Mouse (Mus musculus): ENCODE data around the gene Otop3. TPM values are rescaled to one million over a fixed set of nuclear protein-coding genes. Genes with fewer than 3 reads are reported as not detected.

The Otop3 gene
- total RNA-seq, 2 experiments from 2014 or later: not detected

DNA sequence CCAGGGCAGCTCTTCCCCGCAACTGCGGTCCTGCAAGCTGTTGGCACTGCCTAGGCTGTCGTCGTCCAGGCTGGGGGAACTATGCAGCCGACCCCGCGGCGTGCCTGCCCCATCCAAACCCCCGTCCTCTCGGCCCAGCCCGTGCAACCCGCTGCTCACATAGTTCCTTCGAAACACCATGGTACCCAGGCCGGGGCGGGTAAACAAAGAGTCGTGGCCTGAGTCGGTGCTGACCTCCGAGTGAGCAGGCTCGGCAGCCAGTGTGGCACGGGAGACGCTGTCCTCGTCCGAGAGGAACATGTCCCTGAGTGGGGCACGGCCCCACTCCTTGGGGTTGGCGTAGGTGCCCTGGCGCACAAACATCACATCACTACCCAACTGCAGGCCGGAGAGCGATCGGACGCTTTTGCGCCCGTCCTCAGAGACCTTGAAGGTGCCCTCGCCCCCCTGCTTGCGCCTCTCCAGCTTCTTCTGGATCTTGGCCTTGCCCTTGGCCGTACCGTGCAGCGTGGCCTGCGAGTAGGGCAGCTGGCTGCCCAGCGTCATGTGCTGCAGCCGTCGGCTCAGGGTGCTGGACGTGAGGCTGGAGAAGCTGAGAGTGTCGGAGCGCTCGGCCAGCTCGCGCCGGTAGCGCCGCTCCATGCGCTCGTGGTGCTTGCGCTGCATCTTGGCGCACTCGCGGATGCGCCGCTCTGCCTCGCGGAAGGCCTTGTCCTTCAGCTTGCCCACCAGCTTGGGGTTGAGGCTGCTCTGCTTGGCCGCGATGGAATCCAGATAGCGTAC is 16.1 kb upstream of the Otop3 start:
- DNase-seq (ENCODE audit: low spot score in 2 of 2): peak in 1 of 2 experiments; percentile 26

DNA sequence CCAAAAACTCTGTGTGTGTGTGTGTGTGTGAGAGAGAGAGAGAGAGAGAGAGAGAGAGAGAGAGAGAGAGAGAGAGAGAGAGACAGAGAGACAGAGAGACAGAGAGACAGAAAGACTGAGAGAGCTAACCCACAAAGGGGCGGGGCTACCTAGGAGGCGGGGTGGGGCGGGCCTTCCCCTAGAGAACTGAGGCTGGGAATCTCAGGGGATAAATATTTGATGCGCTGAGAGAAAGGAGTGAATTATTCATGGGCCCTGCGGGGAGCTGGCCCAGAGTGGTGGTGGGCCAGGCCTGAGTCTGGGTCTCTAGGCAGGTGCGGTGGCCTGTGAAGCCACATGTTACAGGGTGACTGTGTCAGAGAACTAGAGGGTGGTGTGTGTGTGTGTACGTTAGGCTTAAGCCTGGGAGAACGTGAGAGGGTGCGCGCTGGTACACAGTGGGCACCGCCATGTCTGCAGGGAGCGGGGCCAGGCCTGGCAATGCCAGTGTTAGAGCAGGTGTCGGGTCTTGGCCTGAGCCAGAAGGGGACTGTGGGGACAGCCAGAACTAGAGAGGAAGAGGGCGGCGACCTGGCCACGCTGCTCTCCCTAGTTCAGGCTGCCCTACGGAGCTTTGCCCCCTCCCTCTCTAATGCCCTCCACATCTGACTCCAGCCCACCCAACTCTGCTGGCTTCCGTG is 14.7 kb upstream of the Otop3 start:
- no peak for DNase-seq (ENCODE audit: low spot score in 2 of 2)

DNA sequence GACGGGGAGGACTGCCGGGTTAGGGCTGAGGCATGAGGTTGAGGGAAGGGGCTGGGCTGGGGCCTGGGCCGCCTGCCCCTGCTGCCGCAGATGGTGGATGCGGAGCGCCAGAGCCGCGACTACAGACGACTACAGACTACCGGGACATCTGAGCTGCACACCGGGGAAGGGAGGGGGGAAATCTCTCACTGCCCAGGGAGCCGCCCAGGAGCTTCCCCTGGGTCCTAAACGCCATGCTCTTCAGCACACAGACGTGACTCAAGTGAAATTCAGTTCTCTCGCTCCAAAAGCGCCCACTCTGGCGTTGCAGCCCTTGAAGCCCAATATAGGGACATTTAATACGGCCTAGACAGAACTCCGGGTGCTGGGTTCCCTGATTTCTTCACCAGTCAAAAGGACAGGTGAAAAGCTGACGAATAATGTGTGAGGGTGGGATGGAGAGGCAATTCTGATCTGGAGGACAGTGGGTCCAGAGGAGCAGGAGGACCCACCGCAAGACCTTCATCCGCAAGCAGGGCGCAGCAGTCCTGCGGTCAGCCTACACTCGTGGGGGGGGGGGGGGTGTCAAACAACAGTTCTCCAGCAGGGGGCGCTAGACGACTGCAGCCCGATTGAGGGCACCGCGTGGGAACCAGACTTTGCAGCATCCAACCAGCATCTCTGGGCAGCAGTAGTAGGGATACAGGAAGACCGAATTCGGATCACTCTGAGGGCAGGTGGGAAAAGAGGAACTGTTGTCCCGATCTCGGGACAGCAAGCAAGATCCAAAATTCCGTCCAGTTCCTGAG is 12.4 kb upstream of the Otop3 start, which contains the start of gene Ush1g:
TSS of gene Ush1g (minus strand) at position 136 of the 788 bp plus-strand sequence.
- peak; percentile 59 to 73 for DNase-seq (ENCODE audit: low spot score in 2 of 2)

DNA sequence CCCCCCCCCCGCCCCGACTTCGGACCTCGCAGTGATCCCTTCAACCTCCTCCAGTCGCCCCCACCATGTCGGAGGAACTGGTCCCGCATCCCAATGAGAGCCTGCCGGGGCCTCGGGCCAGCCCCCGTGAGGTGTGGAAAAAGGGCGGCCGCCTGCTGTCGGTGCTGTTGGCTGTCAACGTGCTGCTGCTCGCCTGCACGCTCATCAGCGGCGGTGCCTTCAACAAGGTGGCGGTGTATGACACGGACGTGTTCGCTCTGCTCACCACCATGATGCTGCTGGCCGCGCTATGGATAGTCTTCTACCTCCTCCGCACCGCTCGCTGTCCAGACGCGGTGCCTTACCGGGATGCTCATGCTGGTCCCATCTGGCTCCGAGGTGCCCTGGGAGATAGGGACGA is 11.2 kb upstream of the Otop3 start:
- DNase-seq (ENCODE audit: low spot score in 2 of 2): no peak

DNA sequence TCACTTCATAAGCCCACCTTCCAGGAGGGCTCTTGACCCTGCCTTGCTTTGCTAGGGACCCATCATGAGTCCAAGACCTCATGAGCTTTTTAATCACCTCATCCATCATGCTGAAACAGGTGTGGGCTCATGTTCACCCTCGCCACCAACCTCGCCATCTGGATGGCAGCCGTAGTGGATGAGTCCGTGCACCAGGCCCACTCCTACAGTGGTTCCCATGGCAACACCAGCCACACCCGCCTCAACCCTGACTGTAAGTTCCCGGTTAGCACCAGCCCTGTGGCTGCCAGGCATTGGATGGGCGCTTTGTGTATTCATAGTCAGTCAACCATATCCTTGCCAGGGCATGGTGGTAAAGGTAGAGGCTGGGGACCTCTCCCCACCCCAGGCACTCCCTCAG is 7.8 kb upstream of the Otop3 start:
- no peak for DNase-seq (ENCODE audit: low spot score in 2 of 2)

DNA sequence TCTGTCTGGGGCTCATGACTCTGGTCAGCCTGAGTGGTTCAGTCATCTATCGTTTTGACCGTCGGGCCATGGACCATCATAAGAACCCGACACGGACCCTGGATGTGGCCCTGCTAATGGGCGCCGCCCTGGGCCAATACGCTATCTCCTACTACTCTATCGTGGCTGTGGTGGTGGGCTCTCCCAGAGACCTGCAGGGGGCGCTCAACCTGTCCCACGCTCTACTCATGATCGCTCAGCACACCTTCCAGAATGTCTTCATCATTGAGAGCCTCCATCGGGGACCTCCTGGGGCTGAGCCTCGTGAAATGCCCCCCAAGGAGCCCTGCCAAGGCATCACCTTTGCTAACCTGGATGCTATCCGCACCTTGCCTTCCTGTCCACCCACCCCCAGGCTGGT is 5.2 kb upstream of the Otop3 start:
- no peak for DNase-seq (ENCODE audit: low spot score in 2 of 2)

DNA sequence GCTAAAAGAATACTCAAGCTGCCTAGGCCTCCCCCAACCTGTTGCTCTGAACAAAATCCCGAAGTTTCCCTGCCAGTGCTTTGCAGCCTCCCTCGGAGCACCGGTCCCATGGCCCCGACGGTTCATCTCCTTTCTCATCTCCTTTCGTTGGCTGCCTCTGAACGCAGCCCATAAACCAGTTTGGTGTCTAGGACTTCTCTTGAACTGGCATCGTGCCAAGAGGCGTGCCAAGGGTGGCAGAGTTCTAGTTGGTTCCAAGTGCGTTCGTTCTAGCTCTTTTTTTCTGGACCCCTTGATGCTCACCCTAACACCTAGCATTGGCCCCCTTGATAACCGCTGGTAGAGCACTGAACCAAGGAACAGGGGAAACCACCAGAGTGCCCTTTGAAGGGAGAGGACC is 692 bp downstream of the Otop3 start:
- DNase-seq (ENCODE audit: low spot score in 2 of 2): no peak

DNA sequence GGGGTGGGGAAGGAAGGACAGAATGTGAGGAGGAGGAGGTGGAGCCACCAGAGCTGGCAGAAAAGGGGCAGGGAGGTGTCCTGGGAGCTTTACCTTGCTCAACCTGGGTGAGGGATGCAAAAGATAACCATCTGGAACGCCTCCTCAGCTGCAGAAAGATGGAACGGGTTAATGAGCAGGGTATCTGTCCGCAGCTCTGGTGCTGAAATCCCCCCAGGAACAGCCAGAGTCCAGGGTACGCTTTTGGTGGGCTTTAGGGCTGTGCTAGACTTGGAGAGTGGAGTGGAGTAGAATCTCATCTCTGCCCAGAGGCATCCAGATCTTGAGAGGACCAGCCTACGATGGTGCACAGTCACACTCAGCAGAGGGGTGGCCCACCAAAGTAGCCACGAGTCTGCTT is 1.6 kb downstream of the Otop3 start:
- DNase-seq (ENCODE audit: low spot score in 2 of 2): no peak

DNA sequence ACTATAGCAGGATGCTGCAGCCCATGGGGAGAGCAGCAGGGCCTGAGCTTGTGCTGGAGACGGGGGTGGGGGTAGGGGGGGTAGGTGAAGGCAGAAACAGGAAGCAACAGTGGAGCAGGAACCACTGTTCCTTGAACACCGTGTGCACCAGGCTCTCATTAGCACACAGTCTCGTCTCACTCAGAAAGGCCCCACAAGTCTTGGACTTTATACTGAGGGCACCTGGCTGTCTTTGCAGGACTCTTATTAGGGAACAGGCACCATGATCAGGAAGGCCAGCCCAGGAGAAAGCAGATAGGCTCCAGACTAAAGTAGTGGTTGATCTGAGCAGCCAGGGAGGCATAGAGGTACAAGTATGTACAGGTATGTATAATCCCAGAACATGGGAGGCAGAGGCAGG is 2.8 kb downstream of the Otop3 start:
- no peak for DNase-seq (ENCODE audit: low spot score in 2 of 2)

DNA sequence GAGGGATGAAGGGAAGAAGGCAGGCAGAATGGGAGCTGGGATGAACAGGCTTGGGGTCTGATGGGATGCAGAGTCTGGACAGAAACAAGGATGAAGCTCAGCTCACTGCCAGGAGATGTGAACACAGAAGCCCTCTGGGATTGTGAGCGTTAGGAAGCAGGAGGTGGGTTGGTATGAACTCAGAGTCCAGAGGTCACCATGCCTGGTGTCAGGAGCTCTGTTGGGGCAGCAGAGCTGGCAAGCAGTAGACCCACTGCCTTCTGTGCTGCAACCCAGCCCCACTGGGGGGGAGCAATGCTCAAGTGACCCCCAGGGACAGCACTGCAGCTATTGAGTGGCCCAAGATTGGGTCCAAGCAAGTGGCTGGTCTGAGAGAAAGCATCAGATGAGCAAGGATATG is 3.3 kb downstream of the Otop3 start:
- no peak for DNase-seq (ENCODE audit: low spot score in 2 of 2)

DNA sequence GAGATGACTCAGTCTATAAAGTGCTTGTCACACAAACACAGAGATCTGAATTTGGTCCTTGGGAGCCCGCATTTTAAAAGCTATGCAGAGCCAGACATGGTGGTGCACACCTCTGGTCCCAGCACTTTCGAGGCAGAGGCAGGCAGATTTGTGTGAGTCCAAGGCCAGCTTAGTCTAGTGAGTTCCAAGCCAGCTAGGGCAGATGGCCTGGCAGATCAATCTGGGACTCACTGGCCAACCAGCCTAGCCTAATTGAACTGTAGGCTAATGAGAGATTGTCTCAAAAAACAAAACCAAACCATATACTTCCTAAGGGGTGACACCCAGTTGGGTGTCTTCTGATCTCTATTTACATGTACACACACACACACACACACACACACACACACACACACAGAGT is 6.7 kb downstream of the Otop3 start:
- DNase-seq (ENCODE audit: low spot score in 2 of 2): no peak

DNA sequence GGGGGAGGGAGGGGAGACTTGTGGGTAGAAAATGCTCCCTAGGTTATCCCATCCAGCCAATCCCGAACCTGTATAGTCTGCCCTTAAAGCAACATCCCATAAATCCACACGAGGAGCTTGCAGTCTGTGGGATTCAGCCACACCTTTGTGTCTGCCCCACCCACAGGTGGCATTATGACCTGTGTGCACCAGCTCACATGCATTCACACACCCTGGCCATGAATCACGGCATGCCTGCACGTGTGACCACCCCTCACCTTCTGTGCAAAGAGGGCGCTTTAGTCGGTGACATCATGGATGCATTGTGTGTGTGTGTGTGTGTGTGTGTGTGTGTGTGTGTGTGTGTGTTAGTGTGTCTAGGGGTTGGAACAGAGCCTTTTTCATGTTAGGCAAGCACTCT is 7.3 kb downstream of the Otop3 start:
- no peak for DNase-seq (ENCODE audit: low spot score in 2 of 2)

DNA sequence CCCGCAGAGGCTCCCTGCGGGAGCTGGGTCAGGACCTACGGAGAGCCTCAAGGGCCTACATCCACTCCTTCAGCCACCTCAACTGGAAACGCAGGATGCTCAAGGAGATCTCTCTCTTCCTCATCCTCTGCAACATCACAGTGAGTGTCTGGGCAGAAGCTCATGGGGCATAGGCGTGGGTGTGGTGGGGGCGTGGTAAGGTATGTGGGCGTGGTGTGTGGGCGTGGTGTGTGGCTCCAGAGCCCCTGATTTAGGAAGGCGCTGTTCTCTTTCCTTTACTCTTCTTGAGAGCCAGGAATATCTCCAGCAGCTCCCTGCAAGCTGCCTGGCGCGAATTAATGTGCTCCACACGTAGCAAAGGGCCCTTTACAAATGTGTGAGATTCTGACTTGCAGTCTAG is 10.4 kb downstream of the Otop3 start:
- DNase-seq (ENCODE audit: low spot score in 2 of 2): no peak

DNA sequence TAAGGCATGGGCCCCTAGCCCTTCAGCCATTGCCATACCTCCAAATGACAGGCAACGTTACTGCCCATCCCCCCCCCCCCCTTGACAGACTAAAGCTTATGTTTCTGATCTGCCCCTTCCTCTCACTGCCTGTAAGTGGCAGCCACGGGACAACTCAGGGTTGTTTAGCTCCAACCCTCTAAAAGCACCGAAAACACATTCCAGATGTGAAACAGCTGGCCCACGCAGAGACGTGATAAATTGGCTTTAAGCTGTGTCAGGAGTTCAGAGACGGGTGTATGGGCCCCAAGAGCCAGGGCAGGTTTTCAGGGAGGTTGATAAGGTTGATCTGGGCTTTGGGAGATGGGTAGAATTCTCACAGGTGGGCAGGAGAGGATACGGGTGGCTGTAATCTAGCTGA is 11.0 kb downstream of the Otop3 start:
- no peak for DNase-seq (ENCODE audit: low spot score in 2 of 2)

DNA sequence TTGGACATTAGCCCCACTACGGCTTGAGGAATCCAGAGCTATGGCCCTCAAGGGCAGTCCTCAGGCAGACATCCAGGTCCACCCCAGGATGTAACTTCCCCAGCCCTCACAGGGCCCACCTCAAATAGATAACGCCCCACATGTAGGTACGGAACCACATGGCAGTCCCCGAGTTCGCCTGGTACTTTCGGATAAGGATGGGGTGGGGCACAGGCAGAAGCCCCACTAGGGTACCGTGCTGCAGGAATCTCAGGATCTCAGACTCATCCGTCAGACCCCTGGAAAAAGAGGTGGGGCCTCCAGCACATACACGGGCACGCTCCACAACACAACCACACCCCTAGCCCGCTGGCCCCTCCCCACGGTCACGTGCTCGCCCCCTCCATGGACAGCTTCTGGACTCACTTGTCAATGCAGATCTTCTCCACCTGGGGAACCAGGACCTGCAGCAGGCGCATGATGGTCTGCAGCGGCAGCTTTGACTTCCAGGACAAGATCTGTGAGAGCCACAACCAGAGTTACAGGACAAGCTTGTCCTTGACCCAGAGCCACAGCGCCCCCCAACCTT is 14.2 kb downstream of the Otop3 start:
- no peak for DNase-seq (ENCODE audit: low spot score in 2 of 2)

DNA sequence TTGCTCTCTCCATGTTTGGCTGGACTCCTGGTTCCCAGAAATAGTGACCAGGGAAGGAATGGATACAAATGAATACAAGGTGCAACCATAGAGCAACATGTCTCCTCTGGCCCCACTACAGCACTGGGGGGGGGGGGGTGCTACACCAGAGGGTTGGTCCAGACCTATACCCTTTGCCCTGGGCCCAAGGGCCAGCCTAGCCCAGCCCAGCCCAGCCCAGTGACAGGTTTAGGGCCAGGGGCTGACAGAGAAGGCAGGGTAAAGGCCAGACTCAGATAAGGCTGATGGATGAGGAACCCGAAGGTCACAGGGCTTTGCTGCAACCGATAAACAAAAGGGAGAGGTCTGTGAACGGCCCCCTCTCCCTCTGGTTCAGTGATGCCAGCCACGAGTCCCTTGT is 15.4 kb downstream of the Otop3 start:
- no peak for DNase-seq (ENCODE audit: low spot score in 2 of 2)

DNA sequence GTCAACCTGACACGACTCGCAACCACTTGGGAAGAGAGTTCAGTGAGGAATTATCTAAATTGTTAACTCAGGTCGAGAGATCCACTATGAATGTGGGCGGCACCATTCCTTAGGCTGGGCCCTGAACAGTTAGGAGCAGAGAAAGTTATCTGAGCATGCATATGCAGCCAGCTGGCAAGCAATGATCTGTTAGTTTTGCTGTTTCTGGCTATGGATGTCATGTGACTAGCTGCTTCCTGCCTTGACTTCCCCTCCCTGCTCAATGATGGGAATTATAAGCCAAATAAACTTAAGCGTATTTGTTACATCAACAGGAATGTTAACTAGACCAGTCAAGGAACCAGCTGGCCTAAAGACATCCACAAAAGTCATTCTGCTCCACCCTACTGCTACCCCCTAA is 18.8 kb downstream of the Otop3 start:
- no peak for DNase-seq (ENCODE audit: low spot score in 2 of 2)

DNA sequence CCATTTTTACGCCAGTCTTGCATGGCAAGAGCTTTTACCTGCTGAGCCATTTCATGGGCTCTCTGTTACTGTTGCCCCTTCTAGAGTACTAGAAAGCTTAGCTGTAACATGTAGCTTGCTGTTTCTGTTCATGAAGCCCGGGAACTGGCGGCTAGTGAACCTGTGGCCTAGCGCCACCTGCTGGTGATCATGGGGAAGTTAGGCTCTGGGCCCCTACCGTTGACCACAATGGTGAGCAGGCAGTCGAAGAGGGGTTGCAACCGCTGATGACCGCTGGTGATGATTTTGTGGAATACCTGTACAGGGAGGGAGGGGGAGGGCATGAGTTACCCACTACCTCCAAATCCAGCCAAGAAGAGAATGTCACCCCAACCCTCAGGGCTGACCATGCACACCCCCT is 19.7 kb downstream of the Otop3 start:
- peak; percentile 71 to 77 for DNase-seq (ENCODE audit: low spot score in 2 of 2)

DNA sequence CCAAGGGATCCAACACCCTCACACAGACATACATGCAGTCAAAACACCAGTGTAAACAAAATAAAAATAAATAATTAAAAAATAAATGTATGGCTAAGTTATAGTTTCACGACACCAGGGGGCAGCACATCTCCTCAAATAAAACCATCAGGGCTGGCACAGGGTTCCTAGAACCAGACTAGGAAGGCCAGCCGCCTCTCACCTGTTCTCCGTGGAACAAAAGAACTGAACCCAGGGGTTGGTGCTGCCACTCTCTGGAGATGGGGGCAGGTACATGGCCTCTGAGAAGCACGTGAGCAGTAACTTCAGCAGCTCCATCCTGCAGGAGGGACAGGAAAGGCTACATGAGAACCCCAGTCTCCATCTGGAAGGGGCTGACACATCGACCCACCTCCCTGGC is 23.9 kb downstream of the Otop3 start:
- DNase-seq (ENCODE audit: low spot score in 2 of 2): peak; percentile 70 to 72

DNA sequence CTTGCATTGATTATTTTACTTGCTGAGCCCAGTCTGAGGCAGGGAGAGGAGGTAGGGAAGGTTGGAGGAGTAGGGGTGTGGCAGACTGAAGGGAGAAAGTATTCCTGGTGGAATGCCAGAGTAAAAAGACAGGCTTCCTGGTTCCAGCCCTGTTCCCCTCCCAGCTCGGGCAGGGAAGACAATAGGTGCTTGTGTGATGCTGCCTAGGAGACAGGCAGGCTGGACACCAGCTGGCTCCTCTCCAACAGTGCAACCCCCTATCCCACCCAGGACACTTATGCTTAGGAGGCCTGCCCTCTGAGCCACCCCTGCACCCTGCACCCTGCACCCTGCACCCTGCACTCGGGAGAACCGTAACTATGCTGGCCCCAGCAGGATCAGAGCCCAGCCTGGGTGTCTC is 24.8 kb downstream of the Otop3 start:
- DNase-seq (ENCODE audit: low spot score in 2 of 2): no peak

DNA sequence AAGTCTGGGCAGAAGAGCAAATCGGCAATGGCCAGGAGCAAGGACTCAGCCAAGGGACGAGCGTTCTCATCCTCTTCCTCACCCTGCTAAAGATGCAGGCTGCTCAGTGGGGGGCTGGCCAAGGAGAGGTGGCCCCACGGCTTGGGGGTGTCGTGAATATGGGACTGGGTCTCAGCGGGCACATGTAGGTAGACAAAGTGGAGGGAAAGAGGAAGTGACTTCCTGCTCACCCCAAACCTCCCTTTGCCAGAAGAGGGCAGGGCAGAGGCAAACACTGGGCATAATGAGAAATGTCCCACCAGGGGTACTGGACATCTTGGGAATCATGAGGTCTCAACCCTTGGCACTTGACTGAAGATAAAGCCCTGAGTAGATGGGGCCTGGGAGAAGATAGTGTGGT is 25.2 kb downstream of the Otop3 start:
- no peak for DNase-seq (ENCODE audit: low spot score in 2 of 2)

DNA sequence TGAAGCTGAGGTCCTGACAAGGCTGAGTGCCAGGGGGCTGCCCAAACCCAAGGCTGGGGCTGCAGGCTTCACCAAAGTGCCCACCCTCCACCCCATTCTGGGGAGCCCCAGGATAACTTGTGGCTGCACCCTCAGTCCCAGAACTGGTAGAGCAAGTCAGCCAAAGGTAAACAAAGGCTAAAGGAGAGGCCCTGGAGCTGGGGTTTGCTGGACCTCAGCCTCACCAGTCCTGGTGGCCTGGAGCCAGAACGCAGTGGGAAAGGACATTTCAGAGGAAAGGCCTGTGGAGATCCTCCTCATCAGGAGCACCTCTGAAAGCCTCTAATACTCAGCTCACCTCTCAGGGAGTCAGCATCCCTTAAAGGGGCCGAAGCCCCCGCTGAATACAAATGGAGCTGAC is 29.6 kb downstream of the Otop3 start:
- no peak for DNase-seq (ENCODE audit: low spot score in 2 of 2)

Data from adrenal gland, adult 18-20 months (tissue).